Mouse (Mus musculus) kidney, adult 2 months (tissue): Measurements from ENCODE around the gene Olfr67.

Source experiments
- CTCF ChIP-seq: fragments of 200-500 bp; conservative IDR thresholded peaks from 2 replicates; pipeline ENCODE4 v1.5.1; 2011; ENCODE audit warnings: low read depth, mild to moderate bottlenecking, control low read depth, low read length, moderate library complexity, mixed read lengths; ENCODE audit not compliant: insufficient read depth, insufficient read length
- POLR2A ChIP-seq: fragments of 200-500 bp; IDR thresholded peaks from one replicate; pipeline ENCODE4 v1.6.1; 2011; ENCODE audit warnings: low read depth, low read length, control low read depth

GRCm38 (mm10) chr7:103810296-103810695, 18.7 kb upstream of the Olfr67 start:
- TF ChIP-seq POLR2A, result no peak
- TF ChIP-seq CTCF, result no peak
